Mouse (Mus musculus): ENCODE data around the gene Gm28053.
"Not testable (repeated sequence)": the region's sequence is repeated elsewhere in the genome, so short reads cannot be mapped to it uniquely, and the experiment has no call there.

Gene Gm28053

GRCm38 (mm10) chr6:48718455-48718854 lies at the start of gene Gm28053, which contains the start of gene Gimap7:
Gene Gm28053 (plus strand): TSS chr6:48718607.
Gene Gimap7 (plus strand): TSS chr6:48718621.
- no peak for DNase-seq (ENCODE audit: low spot score)

GRCm38 (mm10) chr6:48669446-48669969 lies 48.9 kb upstream of the Gm28053 start:
- no peak for DNase-seq (ENCODE audit: low spot score)

- no peak for DNase-seq (ENCODE audit: low spot score)
Measured at GRCm38 (mm10) chr6:48674291-48675058, 43.9 kb upstream of the Gm28053 start.

GRCm38 (mm10) chr6:48675400-48675930 lies 42.9 kb upstream of the Gm28053 start:
- no peak for DNase-seq (ENCODE audit: low spot score)

- peak; percentile 82 for DNase-seq (ENCODE audit: low spot score)
Measured at GRCm38 (mm10) chr6:48675931-48676859, 42.2 kb upstream of the Gm28053 start, which contains the start of gene Gimap9. Gene Gimap9 (plus strand): TSS chr6:48676129.

GRCm38 (mm10) chr6:48676860-48677415 lies 41.5 kb upstream of the Gm28053 start:
- no peak for DNase-seq (ENCODE audit: low spot score)

- no peak for DNase-seq (ENCODE audit: low spot score)
Measured at GRCm38 (mm10) chr6:48677492-48678345, 40.7 kb upstream of the Gm28053 start.

GRCm38 (mm10) chr6:48678391-48678790 lies 40.0 kb upstream of the Gm28053 start:
- DNase-seq (ENCODE audit: low spot score), result no peak

GRCm38 (mm10) chr6:48679701-48680100 lies 38.7 kb upstream of the Gm28053 start:
- DNase-seq (ENCODE audit: low spot score), result no peak

GRCm38 (mm10) chr6:48680421-48680820 lies 38.0 kb upstream of the Gm28053 start:
- no peak for DNase-seq (ENCODE audit: low spot score)

GRCm38 (mm10) chr6:48681472-48682090 lies 36.8 kb upstream of the Gm28053 start:
- DNase-seq (ENCODE audit: low spot score), result no peak

- no peak for DNase-seq (ENCODE audit: low spot score)
Measured at GRCm38 (mm10) chr6:48682271-48682670, 36.1 kb upstream of the Gm28053 start.

GRCm38 (mm10) chr6:48683263-48683821 lies 35.1 kb upstream of the Gm28053 start:
- not testable (repeated sequence) for DNase-seq (ENCODE audit: low spot score)

- no peak for DNase-seq (ENCODE audit: low spot score)
Measured at GRCm38 (mm10) chr6:48684319-48684718, 34.1 kb upstream of the Gm28053 start, which contains the start of gene Gimap4. Gene Gimap4 (plus strand): TSS chr6:48684549.

GRCm38 (mm10) chr6:48684806-48685205 lies 33.6 kb upstream of the Gm28053 start:
- no peak for DNase-seq (ENCODE audit: low spot score)

- no peak for DNase-seq (ENCODE audit: low spot score)
Measured at GRCm38 (mm10) chr6:48685251-48685650, 33.2 kb upstream of the Gm28053 start.

- no peak for DNase-seq (ENCODE audit: low spot score)
Measured at GRCm38 (mm10) chr6:48685694-48686665, 32.4 kb upstream of the Gm28053 start.

- no peak for DNase-seq (ENCODE audit: low spot score)
Measured at GRCm38 (mm10) chr6:48687077-48687476, 31.3 kb upstream of the Gm28053 start.

- DNase-seq (ENCODE audit: low spot score), result no peak
Measured at GRCm38 (mm10) chr6:48689320-48689719, 29.1 kb upstream of the Gm28053 start.

Data from yolk sac, embryonic 10.5 days (tissue).